Mouse (Mus musculus): ENCODE measurements around the gene Uvrag.

The Uvrag gene

DNA sequence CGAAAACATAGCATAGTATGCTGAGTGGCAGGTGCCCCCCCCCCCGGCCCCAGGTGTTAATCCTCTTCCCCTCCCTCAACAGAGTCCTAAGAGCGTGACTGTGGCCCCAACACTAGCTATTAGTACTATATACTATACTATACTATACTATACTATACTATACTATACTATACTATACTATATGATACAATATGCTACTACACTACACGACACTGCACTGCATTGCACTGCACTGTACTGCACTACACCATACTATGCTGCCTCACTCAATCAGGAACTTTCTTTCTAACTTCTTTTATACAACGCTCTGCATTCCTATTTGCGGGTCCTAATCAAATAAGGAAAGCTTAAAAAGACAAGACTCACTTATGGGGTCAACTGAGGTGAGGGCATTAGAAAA lies 224.4 kb downstream of the Uvrag start:
- DNase-seq = no peak

DNA sequence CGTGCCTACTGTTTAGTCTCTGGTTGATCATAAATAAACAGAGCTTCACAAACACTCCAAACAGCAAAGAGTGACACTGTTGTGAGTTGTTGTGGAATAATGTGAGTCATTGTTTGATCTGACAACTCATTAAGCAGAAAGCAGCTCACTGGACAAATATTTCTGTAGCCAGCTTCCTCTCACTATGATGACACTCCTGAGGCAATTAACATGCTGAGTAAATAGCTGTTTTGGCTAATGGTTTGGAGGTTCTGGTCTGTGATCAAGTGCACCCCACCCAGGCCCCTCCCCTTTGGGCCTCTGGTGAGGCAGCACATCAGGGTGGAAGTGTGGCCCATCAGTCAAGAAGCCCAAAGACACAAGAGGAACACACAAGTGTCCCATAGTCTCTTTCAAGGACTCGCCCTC lies 228.0 kb downstream of the Uvrag start:
- no peak for DNase-seq

DNA sequence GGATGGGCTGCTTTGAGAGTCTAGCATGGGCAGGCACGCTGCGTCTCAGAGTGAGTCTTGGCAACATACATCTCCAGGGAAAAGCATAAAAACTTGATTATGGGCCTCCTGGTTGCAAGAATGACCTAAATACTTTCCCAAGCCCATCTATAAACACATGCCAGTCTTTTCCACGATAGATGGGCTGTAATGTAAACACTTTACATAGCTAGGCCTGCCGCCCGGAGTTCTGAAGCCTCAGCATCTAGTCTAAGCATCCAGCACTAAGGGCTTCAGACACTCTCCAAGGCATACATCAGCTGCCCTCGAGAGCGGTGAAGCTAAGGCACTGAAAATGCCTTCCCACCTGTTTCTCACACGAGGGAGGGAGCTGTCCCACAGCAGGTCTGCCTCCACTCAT lies 229.7 kb downstream of the Uvrag start:
- DNase-seq = no peak

DNA sequence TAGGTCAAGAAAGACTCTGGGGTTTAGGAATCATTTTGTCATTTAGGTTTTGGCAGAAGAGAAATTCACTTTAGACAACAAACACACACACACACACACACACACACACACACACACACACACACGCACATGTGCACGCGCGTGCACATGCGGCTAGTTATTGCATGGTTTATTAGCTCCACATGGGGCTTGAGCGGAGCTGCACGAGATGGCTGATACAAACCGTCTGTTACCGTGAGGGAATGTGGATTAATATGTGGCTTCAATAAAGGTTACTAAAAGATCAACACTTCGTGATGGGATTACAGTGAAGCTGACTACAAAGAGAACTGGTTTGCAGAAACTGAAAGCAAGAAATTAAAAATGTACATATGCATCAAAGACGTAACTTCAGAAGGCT lies 230.2 kb downstream of the Uvrag start:
- no peak for DNase-seq

DNA sequence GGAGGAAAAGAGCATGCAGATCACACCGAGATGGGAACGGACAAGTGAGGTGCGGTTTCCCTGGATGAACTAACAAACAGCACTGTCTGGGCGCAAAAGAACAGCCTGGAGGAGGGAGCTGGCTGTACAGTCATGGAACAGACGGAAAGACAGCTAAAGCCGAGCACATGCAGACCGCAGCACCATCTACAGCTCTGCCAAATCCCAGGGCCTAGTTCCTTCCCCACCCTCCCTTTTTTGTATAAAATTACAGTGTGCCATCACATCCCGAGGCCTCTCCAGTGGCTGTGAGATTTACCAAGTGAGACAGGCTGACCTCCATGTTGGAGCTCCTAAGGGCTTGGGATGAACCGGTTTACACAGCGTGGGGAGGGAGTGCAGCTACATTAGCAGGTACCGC lies 230.8 kb downstream of the Uvrag start:
- DNase-seq = no peak

DNA sequence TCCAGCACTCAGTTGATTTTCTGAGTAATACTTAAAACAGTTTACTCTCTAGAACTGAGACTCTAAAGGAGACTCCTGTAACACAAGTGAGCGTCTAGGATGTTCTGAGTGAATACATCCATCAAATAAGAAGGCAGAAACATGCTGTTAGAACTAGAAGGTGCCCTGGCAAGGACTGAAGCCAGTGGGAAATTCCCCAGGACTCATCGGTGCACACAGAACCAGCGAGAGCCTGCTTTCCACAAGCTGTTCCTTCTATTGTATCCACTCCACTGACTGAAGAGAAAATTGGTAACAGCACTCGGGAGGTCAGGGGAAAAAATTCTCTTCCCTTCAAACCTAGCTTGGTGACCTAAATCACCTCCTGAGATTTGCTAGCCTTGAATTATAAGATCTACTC lies 233.5 kb downstream of the Uvrag start:
- no peak for DNase-seq

DNA sequence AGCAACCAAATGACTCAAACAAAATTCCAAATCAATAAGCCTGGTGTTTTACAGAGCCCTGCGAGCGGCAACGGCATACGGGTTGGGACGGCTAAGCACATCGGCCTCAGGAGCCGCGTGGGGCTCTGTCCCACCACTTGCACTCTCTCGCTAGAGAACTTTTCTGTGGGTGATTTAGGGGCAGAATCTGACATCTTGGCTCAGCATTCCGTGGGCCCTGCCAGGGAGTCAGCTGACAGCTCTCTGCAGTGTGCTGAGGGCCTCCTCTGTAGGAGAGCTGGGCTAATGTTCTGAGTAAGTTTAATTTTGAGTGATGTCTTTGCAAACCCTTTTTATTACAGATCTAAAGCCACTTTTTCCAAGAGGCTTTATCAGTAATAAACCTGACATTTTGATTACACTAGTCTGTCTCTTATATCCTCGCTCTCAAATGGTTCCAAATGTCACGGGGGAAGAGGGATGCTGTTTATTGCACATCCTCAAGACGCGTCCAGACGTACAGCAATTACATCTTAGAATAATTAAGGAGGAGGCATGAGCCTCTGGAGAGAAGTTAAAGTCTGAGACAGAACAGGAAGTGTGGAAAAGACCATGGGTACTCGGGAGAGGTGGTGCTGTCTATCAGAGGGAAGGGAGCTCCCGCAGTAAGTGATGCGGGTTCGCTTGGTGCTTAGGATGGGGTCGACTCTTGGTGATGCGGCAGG lies 236.1 kb downstream of the Uvrag start:
- no peak for DNase-seq

DNA sequence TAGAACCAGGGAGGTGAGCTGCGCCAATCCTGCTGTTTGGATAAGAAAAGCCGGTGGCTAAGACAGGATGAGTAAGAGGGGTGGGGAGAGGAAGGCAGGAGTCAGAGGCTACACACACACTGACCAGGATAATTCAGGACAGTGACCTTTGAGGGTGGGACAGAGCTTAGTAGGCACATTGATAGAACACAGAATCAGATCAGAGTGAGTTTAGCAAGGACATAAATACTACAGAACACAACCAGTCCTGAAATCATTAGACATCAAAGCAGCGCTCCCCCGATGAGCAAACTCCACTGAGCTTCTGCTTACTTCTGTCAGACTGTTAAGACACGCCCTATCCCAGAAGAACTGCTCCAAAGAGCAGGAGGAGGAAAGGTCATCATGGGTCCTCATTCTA lies 237.1 kb downstream of the Uvrag start:
- no peak for DNase-seq

DNA sequence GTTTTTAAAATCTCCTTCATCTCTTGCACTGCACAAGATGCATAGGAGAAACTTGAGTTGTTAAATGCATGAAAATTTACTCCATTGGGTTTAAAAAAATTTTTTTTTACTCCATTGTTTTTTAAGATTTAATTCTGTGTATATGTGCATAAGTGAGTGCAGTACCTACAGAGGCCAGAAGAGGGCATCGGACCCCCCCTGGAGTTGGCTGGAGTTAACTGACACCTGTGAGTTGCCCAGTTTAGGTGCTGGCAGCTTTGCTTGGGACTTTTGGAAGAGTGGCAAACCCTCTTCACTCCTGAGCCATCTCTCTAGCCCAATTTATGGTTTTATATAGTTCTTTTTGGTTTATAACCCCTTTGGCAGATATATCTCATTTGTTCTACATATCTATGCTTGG lies 239.8 kb downstream of the Uvrag start:
- DNase-seq = peak; percentile 26

DNA sequence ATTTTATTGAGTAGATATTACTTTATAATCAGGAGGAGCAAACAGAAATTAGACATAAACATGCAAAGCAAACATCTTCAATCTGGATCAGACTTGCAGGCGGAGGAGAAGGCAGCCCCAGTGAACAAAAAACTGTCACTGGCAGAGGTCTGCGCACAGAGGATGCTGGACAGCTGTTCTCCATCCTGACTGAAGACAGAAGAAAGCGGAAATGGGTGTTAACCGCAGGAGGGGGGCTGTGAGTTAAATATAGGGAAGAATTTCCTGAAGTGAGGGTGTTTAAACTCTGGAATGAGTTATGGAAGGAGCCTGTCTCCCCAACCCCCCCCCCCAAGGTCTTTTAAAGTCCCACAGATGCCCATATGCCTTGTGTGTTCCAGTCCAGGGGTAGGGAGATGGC lies 241.1 kb downstream of the Uvrag start:
- DNase-seq = no peak

DNA sequence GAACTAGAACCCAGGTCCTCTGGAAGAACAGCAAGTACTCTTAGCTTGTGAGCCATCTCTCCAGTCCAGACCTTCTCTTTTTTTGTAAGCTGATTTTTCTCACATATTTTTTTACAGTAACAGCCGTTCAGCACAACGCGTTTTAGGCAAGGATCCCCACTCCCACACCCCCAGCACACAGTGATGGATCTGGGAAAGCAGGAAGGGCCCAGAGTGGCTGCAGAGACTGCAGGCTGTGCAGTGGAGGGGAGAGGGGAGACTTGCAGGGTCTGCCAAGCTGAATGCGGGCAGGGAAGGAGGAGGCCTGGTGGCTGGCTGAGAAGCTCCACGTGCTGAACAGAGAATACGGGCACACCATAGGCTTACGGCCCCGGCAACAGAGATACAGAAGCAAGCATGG lies 243.6 kb downstream of the Uvrag start:
- no peak for DNase-seq

DNA sequence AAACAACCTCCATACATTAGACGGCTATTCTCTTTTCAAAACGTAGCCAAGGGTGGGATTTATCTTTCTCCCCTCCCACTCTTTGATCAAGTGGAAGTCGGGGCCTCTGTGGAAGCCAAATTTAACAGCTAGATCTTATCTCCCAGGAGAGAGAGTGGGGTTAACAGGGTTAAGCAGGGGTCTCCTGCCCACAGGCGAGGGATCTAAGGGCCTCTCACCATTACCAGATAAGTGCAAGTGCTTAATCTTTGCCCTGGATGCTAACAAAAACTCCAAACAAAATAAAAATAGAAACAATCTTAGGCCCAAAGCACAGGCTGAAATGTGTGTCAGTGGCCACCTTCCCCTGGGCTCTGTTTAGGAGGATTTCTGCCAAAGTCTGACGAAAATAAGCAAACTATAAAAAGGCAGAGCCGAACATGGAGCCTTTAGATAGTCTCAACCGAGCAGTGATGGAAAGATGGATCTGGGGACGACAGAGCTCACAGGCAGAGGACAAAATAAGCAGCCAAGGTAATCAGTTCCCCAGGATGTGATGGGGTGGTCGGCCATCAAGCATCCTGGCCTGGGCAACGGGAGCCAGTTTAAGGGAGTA lies 245.3 kb downstream of the Uvrag start:
- DNase-seq = no peak

DNA sequence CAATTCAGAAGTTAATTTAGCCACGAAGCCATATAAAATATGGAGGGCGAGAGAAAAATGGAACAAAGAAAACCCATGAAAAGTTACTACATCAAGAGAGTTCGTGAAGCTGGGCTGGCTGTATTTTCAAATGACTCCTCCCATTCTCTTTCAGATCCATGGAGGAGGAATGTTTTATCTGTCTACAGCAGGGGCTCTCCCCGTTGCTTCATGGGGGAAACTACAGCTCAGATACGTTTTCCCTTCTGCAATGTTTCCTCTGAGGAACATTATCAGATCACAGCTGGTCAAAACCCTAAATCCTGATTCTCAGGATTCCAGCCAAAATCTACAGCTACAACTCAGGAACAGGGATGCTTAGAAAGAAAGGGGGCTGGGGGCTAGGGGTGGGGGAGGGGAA lies 246.2 kb downstream of the Uvrag start:
- no peak for DNase-seq

DNA sequence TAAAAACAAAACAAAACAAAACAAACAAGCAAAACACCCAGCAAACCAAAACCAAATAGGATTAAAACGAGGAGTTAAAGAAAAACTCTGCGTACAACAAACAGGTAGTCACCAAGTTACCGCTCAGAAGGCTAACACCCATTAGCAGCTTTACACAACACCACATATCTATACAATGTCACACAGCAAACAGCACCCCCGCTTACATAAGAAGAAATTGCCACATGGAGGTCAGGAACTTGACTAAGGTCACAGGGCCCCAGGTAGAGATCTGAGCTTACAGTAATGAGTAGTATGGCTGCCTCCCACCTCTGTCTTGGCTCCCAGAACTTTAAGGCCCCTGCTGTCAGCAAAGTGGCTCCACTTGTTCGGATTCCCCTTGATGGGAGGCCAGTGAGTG lies 246.6 kb downstream of the Uvrag start:
- DNase-seq = no peak

DNA sequence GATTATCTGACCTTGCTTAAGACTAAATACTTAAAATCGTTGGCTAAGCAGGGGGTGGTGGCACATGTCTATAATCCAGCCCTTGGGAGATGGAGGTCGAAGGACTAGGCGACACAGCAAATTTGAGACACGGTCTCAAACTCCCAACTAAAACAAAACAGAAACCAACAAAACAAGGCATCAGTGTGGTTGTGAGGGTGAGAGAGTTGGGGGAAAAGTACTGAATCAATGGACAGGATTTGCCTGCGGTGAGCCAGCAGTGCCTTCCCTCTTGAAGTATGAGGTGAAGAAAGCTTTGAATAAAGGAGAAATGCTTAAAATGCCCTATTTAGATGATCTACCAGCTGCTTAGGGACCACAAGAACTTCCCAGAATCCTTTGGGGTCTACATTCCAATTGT lies 247.8 kb downstream of the Uvrag start:
- no peak for DNase-seq

DNA sequence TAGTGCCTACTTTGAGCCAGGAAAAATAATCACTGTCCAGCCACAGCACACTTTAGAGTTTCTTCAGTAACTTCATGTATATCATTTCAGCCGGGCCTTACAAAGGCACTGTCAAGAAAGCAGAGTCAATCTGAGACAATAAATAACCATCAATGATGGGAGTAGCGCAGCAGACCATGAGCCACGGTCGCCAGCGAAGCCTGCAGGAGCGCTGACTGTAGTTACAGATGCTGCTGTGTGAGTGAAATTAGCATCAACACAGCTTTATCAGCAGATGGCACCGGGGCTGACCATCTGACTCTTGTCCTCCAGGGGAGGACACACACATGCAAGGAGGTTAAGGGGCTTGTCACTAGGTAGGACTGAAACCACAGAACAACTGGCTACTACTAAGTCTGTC lies 251.7 kb downstream of the Uvrag start:
- DNase-seq = no peak

DNA sequence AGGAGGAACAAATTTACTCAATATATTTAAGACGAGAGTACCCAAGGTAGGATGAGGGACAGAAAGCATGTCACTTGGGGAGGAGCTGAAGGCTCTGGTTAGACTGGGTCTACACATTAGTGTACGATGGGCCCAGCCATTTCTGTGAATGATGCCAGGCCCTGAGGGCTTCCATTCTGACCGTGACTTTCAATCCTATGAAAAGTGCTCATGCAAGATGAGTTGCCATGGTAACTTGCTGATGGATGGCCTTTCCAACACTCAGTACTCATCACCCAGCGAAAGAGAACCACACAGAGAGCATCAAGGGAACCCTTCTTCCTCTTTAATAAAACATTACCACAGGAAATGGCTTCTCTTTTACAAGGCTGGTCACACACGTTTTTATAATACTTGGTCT lies 252.1 kb downstream of the Uvrag start:
- no peak for DNase-seq

DNA sequence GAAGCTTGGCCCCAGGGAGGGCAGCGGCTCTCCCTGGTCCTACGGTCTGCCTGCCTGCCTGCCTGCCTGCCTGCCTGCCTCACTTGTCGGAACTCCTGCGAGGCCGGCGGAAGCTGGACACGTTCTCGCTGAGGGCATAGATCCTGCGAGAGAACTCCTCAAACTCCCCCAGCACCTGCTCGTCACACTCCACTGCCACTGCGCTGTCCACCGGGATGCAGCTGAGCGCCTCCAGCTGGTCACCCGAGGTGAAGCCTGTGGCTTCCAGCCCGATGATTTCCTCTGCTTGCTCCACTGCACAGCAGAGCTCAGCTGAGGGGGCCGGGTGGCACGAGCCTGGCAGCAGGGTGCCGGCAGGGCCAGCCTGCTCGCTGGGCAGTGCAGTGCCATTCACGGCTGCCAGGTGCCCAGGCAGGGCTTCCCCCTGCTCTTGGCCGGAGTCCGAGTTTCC lies 253.1 kb downstream of the Uvrag start:
- no peak for DNase-seq

DNA sequence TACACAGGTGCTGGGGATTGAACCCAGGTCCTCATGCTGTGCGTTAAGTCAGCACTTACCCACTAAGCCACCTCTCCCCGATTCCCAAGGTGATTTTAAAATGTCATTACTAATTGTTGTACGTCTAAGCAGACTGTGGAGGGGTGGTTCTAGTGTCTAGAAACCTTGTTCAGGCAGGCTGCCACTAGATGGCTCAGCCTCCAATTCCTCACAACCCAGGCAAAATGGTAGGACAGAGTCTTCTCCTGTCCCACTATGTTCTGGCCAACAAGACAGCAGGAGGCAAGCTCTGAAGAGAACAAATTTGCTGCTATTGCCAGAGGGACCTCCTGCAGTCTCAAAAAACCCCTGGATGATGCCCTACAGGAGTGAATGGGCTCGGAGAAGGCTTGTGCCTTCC lies 259.1 kb downstream of the Uvrag start:
- no peak for DNase-seq

DNA sequence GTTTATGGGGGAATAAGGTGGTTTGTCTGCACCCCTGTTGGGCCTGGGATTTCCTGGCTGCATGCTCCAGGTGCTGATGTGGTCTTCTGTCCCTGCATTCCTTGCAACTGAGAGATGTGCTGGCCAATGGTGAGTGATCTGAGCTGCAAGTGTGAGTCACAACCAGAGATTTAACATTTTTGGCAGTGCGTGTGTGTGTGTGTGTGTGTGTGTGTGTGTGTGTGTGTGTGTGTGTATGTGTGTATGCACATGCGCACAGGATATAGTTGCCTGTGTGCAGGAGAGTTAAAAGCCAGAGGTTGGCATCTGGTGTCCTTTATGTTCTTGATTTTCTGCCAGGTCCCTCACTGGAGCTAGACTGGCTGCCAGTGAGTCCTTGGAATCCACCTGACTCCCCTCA lies 261.8 kb downstream of the Uvrag start:
- no peak for DNase-seq

DNA sequence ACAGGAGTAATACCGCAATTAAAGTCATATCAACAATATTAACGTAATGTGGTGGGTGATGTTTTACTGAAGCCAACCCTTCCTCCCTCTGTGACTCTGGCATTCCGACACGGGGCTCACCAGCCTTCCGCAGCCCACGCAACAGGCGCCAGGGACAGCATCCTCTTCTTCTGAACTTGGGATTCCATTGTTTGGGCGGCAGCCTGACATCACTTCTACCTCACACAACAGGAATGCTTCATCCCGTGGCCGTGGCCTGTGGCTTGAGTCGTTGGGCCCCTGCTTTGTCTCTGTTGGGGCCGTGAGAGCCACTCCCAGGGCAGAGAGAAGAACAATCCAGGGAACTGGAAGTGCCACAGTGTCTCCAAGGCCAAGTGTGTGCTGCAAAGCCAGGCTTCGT lies 264.8 kb downstream of the Uvrag start:
- no peak for DNase-seq

DNA sequence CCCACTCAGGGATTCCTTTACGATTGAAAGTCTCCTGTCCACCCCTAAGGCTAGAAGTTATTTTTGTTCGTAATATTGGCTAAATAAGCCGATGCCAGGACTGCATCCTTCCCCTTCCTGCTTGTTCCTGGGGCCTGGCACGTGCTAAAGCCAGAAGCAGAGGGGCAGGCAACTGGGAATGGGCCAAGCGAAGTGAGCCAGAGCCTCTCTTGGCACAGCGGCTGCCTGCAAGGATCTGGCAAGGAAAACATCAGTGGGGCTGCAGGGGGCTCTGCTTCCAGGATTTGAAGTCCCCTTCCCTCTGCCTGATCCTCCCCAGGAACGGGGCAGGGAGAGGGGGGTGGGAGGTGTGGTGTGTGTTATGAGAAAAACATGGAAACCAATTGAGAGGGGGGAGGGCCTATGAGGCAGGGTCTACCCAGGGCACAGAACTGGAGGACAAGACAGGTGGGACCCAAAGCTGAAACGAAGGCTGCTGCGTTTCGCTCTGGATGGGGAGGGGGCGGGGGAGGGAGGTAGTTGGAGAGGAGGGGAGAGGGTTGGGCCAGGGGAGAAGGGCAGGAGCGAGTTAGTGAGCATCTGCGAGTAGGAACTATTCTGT lies 265.5 kb downstream of the Uvrag start:
- no peak for DNase-seq

DNA sequence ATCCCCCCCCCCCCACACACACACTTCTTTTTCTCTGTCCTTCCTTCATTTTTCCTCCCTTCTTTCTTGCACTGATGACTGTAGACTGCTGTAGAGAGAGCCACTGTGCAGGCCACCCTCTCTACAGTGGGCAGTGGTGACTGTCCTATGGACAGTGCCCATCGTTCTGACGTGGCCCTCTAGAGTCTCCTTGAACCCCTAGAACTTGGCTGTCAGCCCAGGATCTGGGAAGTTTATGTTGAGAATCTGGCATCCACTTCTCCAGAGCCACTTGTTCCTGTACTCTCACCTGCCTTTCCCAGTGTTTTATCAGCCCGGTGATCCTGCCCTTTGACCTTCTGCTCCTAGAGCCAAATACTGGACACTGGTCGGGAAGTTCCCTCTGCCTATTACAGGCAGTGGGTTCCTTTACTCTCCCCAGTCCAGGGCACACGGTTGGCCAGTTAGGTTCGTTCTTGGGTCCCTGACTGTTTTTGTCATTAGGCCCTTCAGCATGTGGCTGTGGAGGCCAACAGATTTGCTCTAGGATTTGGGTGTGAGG lies 266.5 kb downstream of the Uvrag start:
- DNase-seq = no peak

DNA sequence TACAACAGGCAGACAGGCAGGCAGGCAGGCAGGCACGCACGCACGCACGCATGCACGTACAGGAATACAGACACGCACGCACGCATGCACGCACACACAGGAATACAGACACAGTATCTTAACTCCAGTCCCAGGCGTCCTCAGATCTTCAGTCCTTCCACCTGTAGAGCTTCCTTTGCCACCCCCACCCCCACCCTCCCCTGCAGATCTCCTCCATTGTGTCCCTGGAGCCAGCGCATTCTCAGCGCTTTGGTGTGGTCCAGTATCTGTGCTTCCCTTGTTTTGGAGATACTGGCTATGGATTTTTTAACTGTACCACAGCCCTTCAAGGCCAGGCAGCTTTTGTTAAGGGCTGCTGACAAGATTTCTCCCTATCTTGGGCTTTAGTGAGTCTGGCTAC lies 267.6 kb downstream of the Uvrag start:
- DNase-seq = no peak

DNA sequence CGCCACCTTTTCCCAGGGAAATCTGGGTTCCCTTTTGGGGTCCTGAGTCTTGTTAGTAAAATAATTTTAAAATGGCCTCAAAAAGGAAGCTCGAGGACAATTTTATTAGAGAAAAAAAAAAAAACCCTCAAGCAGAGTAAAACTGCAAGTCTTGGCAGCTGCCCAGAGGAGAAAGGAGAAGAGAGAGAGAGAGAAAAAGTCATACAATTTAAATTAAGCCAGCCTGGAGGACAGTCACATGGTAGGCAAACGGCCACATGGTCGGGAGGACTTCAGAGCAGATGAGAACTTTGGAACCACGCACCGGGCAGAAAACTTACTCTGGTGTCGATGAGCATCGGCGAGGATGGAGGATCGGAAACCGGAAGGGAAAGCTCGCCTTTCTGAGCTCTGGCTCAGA lies 269.1 kb downstream of the Uvrag start:
- DNase-seq = no peak

Data from thymus, postnatal 14 days (tissue).